Mouse (Mus musculus): ENCODE results near the gene Lrrc8e. TPM values are rescaled to one million over a fixed set of nuclear protein-coding genes. Genes with fewer than 3 reads are reported as not detected.
A peak's percentile ranks its signal among the peaks of the same experiment; 100 is the strongest.

Lrrc8e gene
- polyA plus RNA-seq, 1 experiment from 2014 or later: 0.39 TPM

DNA sequence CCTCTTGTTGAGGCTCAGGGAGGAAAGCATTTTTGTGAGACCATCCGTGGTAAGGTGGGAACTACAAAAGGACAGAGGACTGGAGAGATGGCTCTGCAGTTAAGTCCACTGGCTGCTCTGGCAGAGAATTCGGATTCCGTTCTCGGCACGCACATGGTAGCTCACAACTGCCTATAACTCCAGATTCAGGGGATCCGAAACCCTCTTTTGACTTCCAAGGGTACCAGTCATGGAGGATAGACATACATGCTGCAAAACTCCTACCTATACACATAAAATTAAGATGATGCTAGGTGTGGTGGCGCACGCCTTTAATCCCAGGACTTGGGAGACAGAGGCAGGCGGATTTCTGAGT is 49.5 kb downstream of the Lrrc8e start:
- peak overlapping the region; percentile 67; the same call in 1 of the 2 replicates for H3K27ac ChIP-seq (ENCODE audit: low read length)
- peak overlapping the region; percentile 62 for H3K4me2 ChIP-seq (ENCODE audit: low read depth, low read length)
- H3K4me1 ChIP-seq (ENCODE audit: control insufficient read depth, insufficient read depth, low read length): peaks cover 7% of the 10 kb centered on the region
- H3K4me3 ChIP-seq (ENCODE audit: low read length): peak overlapping the region; percentile 85
- H3K9me3 ChIP-seq (replicated peaks; ENCODE audit: control insufficient read depth, low read length): no peaks in the 10 kb centered on the region
- H3K27me3 ChIP-seq (ENCODE audit: control insufficient read depth, insufficient read depth, low read length): no peaks in the 10 kb centered on the region
- peak overlapping the region; percentile 86 for H3K9ac ChIP-seq (ENCODE audit: low read length)
- 22% methylated on average over 9 of the region's 9 CpGs for WGBS
- no peak; the same call in 1 of the 2 replicates for ATAC-seq (replicated peaks; ENCODE audit: extremely low read depth, insufficient read depth, low FRiP score)
- H3K36me3 ChIP-seq (ENCODE audit: control insufficient read depth, insufficient read depth): peaks cover 23% of the 10 kb centered on the region

Other genes starting within 250 kb of the Lrrc8e start
- 0.12 TPM in 1 of 2 replicates, not detected in the other for gene Cd209f, start 121.0 kb upstream of the Lrrc8e start, polyA plus RNA-seq (2015; fragmentation: Nextera tagmentation; extraction: Ambion mirVana)
- not detected in 2 replicates for gene Cd209g, start 92.7 kb upstream of the Lrrc8e start, polyA plus RNA-seq (2015; fragmentation: Nextera tagmentation; extraction: Ambion mirVana)
- 15.0 and 16.7 TPM in 2 replicates for gene Evi5l, start 60.3 kb upstream of the Lrrc8e start, polyA plus RNA-seq (2015; fragmentation: Nextera tagmentation; extraction: Ambion mirVana)
- 0.25 and 0.80 TPM in 2 replicates for gene Prr36, start 9.4 kb upstream of the Lrrc8e start, polyA plus RNA-seq (2015; fragmentation: Nextera tagmentation; extraction: Ambion mirVana)
- gene Map2k7, start 11.9 kb downstream of the Lrrc8e start, polyA plus RNA-seq (2015; fragmentation: Nextera tagmentation; extraction: Ambion mirVana): 20.8 and 25.0 TPM in 2 replicates
- 0.42 and 0.81 TPM in 2 replicates for gene Gm49320, start 12.0 kb downstream of the Lrrc8e start, polyA plus RNA-seq (2015; fragmentation: Nextera tagmentation; extraction: Ambion mirVana)
- gene Tgfbr3l, start 21.4 kb downstream of the Lrrc8e start, polyA plus RNA-seq (2015; fragmentation: Nextera tagmentation; extraction: Ambion mirVana): 3.0 and 3.6 TPM in 2 replicates
- gene Snapc2, start 26.3 kb downstream of the Lrrc8e start, polyA plus RNA-seq (2015; fragmentation: Nextera tagmentation; extraction: Ambion mirVana): 41.9 and 42.5 TPM in 2 replicates
- gene Ctxn1, start 32.4 kb downstream of the Lrrc8e start, polyA plus RNA-seq (2015; fragmentation: Nextera tagmentation; extraction: Ambion mirVana): 27.5 and 28.4 TPM in 2 replicates
- 70.6 and 75.5 TPM in 2 replicates for gene Timm44, start 49.1 kb downstream of the Lrrc8e start, polyA plus RNA-seq (2015; fragmentation: Nextera tagmentation; extraction: Ambion mirVana)
- gene Ccl25, start 98.4 kb downstream of the Lrrc8e start, polyA plus RNA-seq (2015; fragmentation: Nextera tagmentation; extraction: Ambion mirVana): 40.8 and 79.9 TPM in 2 replicates
- gene Elavl1, start 98.6 kb downstream of the Lrrc8e start, polyA plus RNA-seq (2015; fragmentation: Nextera tagmentation; extraction: Ambion mirVana): 155 and 168 TPM in 2 replicates